Comparison of ENCODE assay signal across 8 mouse cellular contexts in the genomic region with DNA sequence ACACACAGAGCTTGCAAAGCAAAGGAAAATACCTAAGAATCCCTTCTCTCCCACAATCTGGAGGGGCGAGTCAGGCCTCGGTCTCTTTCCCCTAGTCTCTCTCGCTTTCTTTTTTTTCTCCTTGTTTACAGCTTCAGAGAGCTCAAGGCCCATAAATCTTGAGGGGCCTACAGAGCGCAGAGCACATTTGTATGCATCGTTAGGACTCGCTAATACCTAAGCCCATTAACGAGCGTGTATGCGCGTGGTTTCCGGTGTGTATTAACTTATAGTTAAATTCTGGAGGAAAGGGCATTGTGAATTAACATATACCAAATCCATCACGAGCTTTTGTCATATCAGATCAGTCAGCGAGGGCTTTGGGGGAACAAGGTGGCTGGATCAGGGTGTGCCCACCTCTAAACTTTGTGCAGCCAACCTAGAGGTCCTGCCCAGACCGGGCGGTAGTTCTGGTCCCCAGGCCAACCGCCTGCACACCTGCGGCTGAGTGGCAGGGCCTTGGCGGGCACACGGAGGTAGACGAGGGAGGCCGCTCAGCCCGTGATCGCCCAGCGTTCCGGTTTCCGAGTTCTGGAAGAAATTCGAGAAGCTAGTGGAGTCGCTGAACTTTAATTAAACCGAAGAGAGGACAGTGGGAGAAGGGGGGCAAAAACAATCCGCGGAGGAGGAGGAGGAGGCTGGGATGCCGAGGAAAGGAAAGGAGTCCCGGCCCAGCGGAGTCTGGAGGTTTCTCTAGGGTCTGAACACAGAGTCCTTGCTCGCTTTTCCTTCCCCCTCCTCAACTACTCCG. TPM values are rescaled to one million over a fixed set of nuclear protein-coding genes. Genes with fewer than 3 reads are reported as not detected.
DNase-seq lines count a peak whose midpoint lies in the region; ATAC-seq lines count a peak whose summit lies in the region.

No protein-coding gene starts in this region.

- H3K27me3 ChIP-seq in forebrain, embryonic 12.5 days, result peaks cover 97% of the 10 kb centered on the region

- H3K9ac ChIP-seq in forebrain, embryonic 12.5 days, result no peak overlapping the region

- no peak overlapping the region for H3K4me3 ChIP-seq in forebrain, embryonic 12.5 days (replicated peaks)

- no peaks in the 10 kb centered on the region for H3K4me1 ChIP-seq in forebrain, embryonic 12.5 days

- under 1% methylated on average over 36 of the region's 36 CpGs for WGBS in forebrain, embryonic 12.5 days

- intact Hi-C loops in gastrocnemius, postnatal 14 days (cut with DNase I; ENCODE audit: low total_unique reads), result no loop called here

- H3K9me3 ChIP-seq in forebrain, embryonic 12.5 days, result no peaks in the 10 kb centered on the region

- H3K27ac ChIP-seq in forebrain, embryonic 12.5 days, result no peak overlapping the region

- H3K4me2 ChIP-seq in forebrain, embryonic 12.5 days, result no peak overlapping the region

- no peaks in the 10 kb centered on the region for H3K36me3 ChIP-seq in forebrain, embryonic 12.5 days (replicated peaks)

- no peak for ATAC-seq in forebrain, embryonic 12.5 days (ENCODE audit: low FRiP score)
- ATAC-seq in megakaryocyte progenitor cell, adult 5-6 weeks (replicated peaks; ENCODE audit: poor library complexity), result no peak

- DNase-seq in right cerebral cortex, postnatal 25 days, result peak; percentile 7
- no peak for DNase-seq in right cerebral cortex, adult 18-20 months
- DNase-seq in gastrocnemius, postnatal 14 days, result peak; percentile 15
- DNase-seq in kidney, postnatal 10 days, result peak; percentile 82
- peak; percentile 34 for DNase-seq in retina, postnatal 1 day
- no peak for DNase-seq in layer of hippocampus, postnatal 25 days (ENCODE audit: extremely low spot score in 1 of 2, low spot score in 1 of 2)

RNA-seq across cellular contexts. Expression of a gene that starts 41.8 kb away (rescaled TPM):
- total RNA-seq in gastrocnemius, postnatal 14 days (2021), result 1 to 10 TPM; 3.8 to 5.0 TPM
- not detected for total RNA-seq in layer of hippocampus, postnatal 25 days (2021)
- polyA plus RNA-seq in forebrain, embryonic 12.5 days (2016; fragmentation: Nextera tagmentation; extraction: Ambion mirVana), result not detected in 2 replicates
- not detected in 2 replicates for total RNA-seq in megakaryocyte progenitor cell, adult 5-6 weeks (2015)
- not detected in 2 replicates for total RNA-seq in megakaryocyte progenitor cell, adult 5-6 weeks (2017)

Comparison
In these comparisons a context has a peak if more than half of its experiments do, and no peak if none do; other contexts are left out.
1. DNase-seq: peak in right cerebral cortex, postnatal 25 days (single experiment), gastrocnemius, postnatal 14 days (single experiment), kidney, postnatal 10 days (single experiment) and retina, postnatal 1 day (single experiment); none in right cerebral cortex, adult 18-20 months (single experiment) and layer of hippocampus, postnatal 25 days (0 of 2).
2. RNA of a gene that starts 41.8 kb away (total RNA-seq): 3.8 to 5.0 TPM in gastrocnemius, postnatal 14 days; not detected in layer of hippocampus, postnatal 25 days and not detected in megakaryocyte progenitor cell, adult 5-6 weeks; every median in the first group is over 4 times any median in the second.